Mouse (Mus musculus) stomach, postnatal 0 days (tissue): ENCODE measurements around the gene Rubcnl.

ENCODE experiments used
- CTCF ChIP-seq: IDR thresholded peaks from 2 replicates; pipeline ENCODE4 v1.5.1; 2016; ENCODE audit warnings: antibody characterized with exemption, low read depth, mild to moderate bottlenecking, moderate library complexity
- EP300 ChIP-seq: optimal IDR thresholded peaks from 2 replicates; pipeline ENCODE3; 2016; ENCODE audit warnings: antibody characterized with exemption

DNA sequence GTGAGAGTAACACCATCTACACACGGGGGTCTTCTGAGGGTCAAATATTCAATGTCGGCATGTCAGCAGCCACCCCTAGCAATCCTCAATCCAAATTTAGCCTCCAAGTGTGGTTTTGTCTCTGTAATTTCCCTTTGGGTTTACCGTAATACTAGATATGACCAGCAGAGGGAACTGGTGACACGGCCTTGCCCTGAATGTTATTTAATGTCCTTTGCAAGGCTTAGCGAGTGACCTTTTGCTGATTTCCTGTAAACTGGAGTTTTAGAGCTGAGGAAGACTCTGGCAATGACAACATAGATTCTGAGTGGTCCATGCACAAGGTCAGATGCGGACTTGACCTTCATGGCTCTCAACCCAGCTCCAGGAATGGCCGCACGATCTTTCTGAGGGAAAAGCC is 44.7 kb downstream of the Rubcnl start:
- TF ChIP-seq CTCF (peak; percentile 93), EP300 (no peak)
